Mouse (Mus musculus) lung, embryonic 16.5 days (tissue): ENCODE data around the gene Gm17654. TPM values are rescaled to one million over a fixed set of nuclear protein-coding genes. Genes with fewer than 3 reads are reported as not detected.
"Not testable (repeated sequence)": the region's sequence is repeated elsewhere in the genome, so short reads cannot be mapped to it uniquely, and the experiment has no call there.

ENCODE experiments used
- ATAC-seq: fragments of 200-750 bp; cut with Nextera tagmentation; 2 replicates; pipeline ENCODE4 v1.8.0; 2017; ENCODE audit warnings: low read depth, mild to moderate bottlenecking, moderate library complexity
- H3K27ac ChIP-seq: fragments of 300-500 bp; sonication (generic); 2 replicates; pipeline ENCODE4 v1.5.1; 2014; ENCODE audit warnings: mild to moderate bottlenecking, control low read depth, low read length
- H3K27me3 ChIP-seq: fragments of 300-500 bp; sonication (generic); 2 replicates; pipeline ENCODE4 v1.6.1; 2014; ENCODE audit warnings: low read depth, low read length, mixed read lengths; ENCODE audit not compliant: control insufficient read depth, insufficient read depth
- H3K36me3 ChIP-seq: fragments of 300-500 bp; sonication (generic); 2 replicates; pipeline ENCODE4 v1.6.1; 2014; ENCODE audit warnings: low read length; ENCODE audit not compliant: control insufficient read depth, insufficient read depth
- H3K4me1 ChIP-seq: fragments of 300-500 bp; sonication (generic); replicated peaks from 2 replicates; pipeline ENCODE4 v1.6.1; 2014; ENCODE audit warnings: low read length, mixed read lengths; ENCODE audit not compliant: control insufficient read depth, insufficient read depth
- H3K4me2 ChIP-seq: fragments of 300-500 bp; sonication (generic); 2 replicates; pipeline ENCODE4 v1.6.1; 2014; ENCODE audit warnings: low read depth, low read length, control low read depth
- H3K4me3 ChIP-seq: fragments of 300-500 bp; sonication (generic); 2 replicates; pipeline ENCODE4 v1.5.1; 2014; ENCODE audit warnings: mild to moderate bottlenecking, low read length, control low read depth
- H3K9ac ChIP-seq: fragments of 300-500 bp; sonication (generic); 2 replicates; pipeline ENCODE4 v1.6.1; 2014; ENCODE audit warnings: low read length, control low read depth
- H3K9me3 ChIP-seq: fragments of 300-500 bp; sonication (generic); 2 replicates; pipeline ENCODE4 v1.6.1; 2016; ENCODE audit warnings: low read length; ENCODE audit not compliant: control insufficient read depth
- WGBS: fragments of 180-500 bp; shearing (Covaris S2); extraction: QIAGEN DNeasy Blood & Tissue Kit; methylation state at CpG from one replicate; pipeline ENCODE4 v1.1.7; 2014; 5-methylcytosine and 5-hydroxymethylcytosine counted together
- polyA plus RNA-seq: library from polyadenylated mRNA; unstranded; fragments of >200 nt; fragmentation: Nextera tagmentation; extraction: Ambion mirVana; gene quantifications from 2 replicates; pipeline ENCODE4 v1.2.1, GENCODE M21; 2015

Gene Gm17654
- polyA plus RNA-seq, 1 experiment from 2014 or later: not detected

DNA sequence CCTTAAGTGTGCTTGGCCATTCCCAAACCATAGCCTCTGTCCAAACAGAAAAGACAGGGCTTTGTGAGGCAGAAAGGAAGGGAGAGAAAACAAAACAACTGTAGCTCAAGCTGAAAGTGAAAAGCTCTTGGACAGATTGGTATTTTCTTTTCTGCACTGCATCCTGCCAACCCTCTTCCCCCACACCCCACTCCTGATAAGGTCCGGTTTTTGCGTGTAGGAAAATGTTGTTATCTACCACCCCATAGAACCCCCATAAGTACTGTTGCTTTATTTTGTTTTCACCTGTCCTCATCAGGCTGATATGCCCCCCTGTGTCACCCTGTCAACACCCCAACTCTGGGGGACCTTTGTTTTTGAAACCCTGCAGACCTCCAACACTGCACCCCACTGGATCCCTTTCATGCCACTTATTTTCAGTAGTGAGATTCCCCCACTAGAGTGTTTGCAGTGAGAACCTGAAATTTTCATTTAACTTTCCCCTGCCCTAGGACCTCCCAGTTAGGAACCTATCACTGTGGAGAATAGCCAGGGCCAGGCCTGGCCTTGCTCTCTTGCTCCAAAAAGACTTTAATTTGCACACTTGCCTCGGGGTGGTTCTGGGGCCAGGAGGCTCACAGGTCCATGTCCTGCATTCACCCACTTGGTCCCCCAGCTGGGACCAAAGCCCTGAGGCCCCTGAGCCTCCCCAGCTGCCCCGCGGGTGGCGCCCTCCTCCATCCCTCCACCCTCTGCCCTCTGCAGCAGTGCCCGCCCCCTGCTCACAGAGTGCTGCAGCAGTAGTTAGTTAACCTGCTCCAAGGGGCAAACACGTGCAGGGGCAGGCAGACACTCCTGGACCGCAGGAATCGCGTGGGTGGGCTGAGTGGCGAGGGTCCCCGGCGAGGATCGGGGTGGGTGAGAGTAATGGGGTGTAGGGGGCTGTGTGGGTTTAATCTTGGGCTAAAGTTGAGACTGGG, 47.6 kb downstream of the Gm17654 start:
- not testable (repeated sequence) for ATAC-seq, H3K9ac ChIP-seq, H3K27ac ChIP-seq, H3K27me3 ChIP-seq, H3K4me2 ChIP-seq, H3K36me3 ChIP-seq, H3K9me3 ChIP-seq, H3K4me3 ChIP-seq, H3K4me1 ChIP-seq
- WGBS: 15% methylated on average over 10 of the region's 15 CpGs

Other genes with a start within 250 kb of the Gm17654 start
- not detected in 2 replicates for gene 1700001F09Rik, start 231.3 kb downstream of the Gm17654 start, polyA plus RNA-seq
- not detected in 2 replicates for gene Gm8138, start 162.8 kb downstream of the Gm17654 start, polyA plus RNA-seq
- gene Gm5799, start 35.6 kb downstream of the Gm17654 start, polyA plus RNA-seq: not detected in 2 replicates
- not detected in 2 replicates for gene Gm10375, start 28.9 kb upstream of the Gm17654 start, polyA plus RNA-seq
- gene Gm8165, start 98.1 kb upstream of the Gm17654 start, polyA plus RNA-seq: not detected in 2 replicates
- 0.91 and 1.2 TPM in 2 replicates for gene Gm7324, start 118.7 kb upstream of the Gm17654 start, polyA plus RNA-seq
- gene Gm16506, start 148.3 kb upstream of the Gm17654 start, polyA plus RNA-seq: not detected in 2 replicates
- not detected in 2 replicates for gene Gm6526, start 168.7 kb upstream of the Gm17654 start, polyA plus RNA-seq
- not detected in 2 replicates for gene Gm8180, start 205.6 kb upstream of the Gm17654 start, polyA plus RNA-seq